7 mouse cellular contexts compared by ENCODE assay signal in genomic region chr14:57362726-57363660, GRCm38 (mm10). TPM values are rescaled to one million over a fixed set of nuclear protein-coding genes. Genes with fewer than 3 reads are reported as not detected.
DNase-seq lines count a peak whose midpoint lies in the region; ATAC-seq lines count a peak whose summit lies in the region.

No protein-coding gene starts in this region.

- H3K4me1 ChIP-seq in midbrain, embryonic 14.5 days (ENCODE audit: control insufficient read depth, insufficient read depth, low read length), result 0 out of 2 replicates have a peak, but pooled peaks cover 4% of the 10 kb centered on the region

- peak; percentile 64 for ATAC-seq in midbrain, embryonic 14.5 days (ENCODE audit: low FRiP score, low TSS enrichment)

- H3K9me3 ChIP-seq in midbrain, embryonic 14.5 days (ENCODE audit: control insufficient read depth, low read length), result no peaks in the 10 kb centered on the region

- no peaks in the 10 kb centered on the region for H3K27me3 ChIP-seq in midbrain, embryonic 14.5 days (ENCODE audit: control insufficient read depth, insufficient read depth, low read length)

- no peaks in the 10 kb centered on the region for H3K36me3 ChIP-seq in midbrain, embryonic 14.5 days (ENCODE audit: control insufficient read depth, insufficient read depth, low read length)

- H3K4me2 ChIP-seq in midbrain, embryonic 14.5 days (ENCODE audit: low read length), result peak overlapping the region; percentile 45

- H3K27ac ChIP-seq in midbrain, embryonic 14.5 days (replicated peaks; ENCODE audit: low read depth, low read length), result no peak overlapping the region

- no peak overlapping the region for H3K9ac ChIP-seq in midbrain, embryonic 14.5 days (replicated peaks; ENCODE audit: low read length)

- H3K4me3 ChIP-seq in midbrain, embryonic 14.5 days (replicated peaks; ENCODE audit: low read depth, low read length), result no peak overlapping the region

- 2% methylated on average over 20 of the region's 31 CpGs for WGBS in midbrain, embryonic 14.5 days

- DNase-seq in adrenal gland, postnatal 10 days, result peak; percentile 84
- DNase-seq in embryo, embryonic 11.5 days (ENCODE audit: low read depth, low spot score), result peak; percentile 67
- peak; percentile 28 to 67 for DNase-seq in gastrocnemius, postnatal 4 days (ENCODE audit: low spot score in 2 of 2)
- peak; percentile 61 for DNase-seq in kidney, adult 11 months
- peak; percentile 65 to 66 for DNase-seq in left cerebral cortex, postnatal 36 days (ENCODE audit: low spot score in 2 of 2)
- DNase-seq in midbrain, embryonic 14.5 days, result peak; percentile 91
- DNase-seq in spleen, postnatal 36 days (ENCODE audit: low spot score in 2 of 2), result peak; percentile 16 to 26

- intact Hi-C loops in left cerebral cortex, postnatal 36 days (cut with DNase I), result loop anchor here (5.0 kb wide), 1 partner anchor 256 kb away; no protein-coding TSS in a partner anchor

RNA-seq across cellular contexts. Expression of gene Cryl1, which starts 35.3 kb away (rescaled TPM):
- total RNA-seq in adrenal gland, postnatal 10 days (2021), result 10 to 100 TPM; 18.7 to 19.6 TPM
- total RNA-seq in gastrocnemius, postnatal 4 days (2021), result 10 to 100 TPM in 1 of 2 experiments, 1 to 10 TPM in 1; 7.6 to 10.1 TPM
- total RNA-seq in left cerebral cortex, postnatal 36 days (2021), result 10 to 100 TPM; 17.4 to 22.3 TPM
- polyA plus RNA-seq in midbrain, embryonic 14.5 days (2014; fragmentation: Nextera tagmentation; extraction: Ambion mirVana), result 6.7 and 8.7 TPM in 2 replicates

Comparison
In these comparisons a context has a peak if more than half of its experiments do, and no peak if none do; other contexts are left out.
1. DNase-seq: peak in every context shown above with its lines; median percentile 91 in midbrain, embryonic 14.5 days; 84 in adrenal gland, postnatal 10 days; 67 in embryo, embryonic 11.5 days; 66 in left cerebral cortex, postnatal 36 days; 61 in kidney, adult 11 months; 48 in gastrocnemius, postnatal 4 days; 21 in spleen, postnatal 36 days.